Mouse (Mus musculus): ENCODE measurements at regions not wholly inside any gene's neighbourhood (a gene's known extent, or its start where the extent isn't known, plus 50 kb on each side); places are given as distances from the start of the nearest gene placed in this dataset.

DNA sequence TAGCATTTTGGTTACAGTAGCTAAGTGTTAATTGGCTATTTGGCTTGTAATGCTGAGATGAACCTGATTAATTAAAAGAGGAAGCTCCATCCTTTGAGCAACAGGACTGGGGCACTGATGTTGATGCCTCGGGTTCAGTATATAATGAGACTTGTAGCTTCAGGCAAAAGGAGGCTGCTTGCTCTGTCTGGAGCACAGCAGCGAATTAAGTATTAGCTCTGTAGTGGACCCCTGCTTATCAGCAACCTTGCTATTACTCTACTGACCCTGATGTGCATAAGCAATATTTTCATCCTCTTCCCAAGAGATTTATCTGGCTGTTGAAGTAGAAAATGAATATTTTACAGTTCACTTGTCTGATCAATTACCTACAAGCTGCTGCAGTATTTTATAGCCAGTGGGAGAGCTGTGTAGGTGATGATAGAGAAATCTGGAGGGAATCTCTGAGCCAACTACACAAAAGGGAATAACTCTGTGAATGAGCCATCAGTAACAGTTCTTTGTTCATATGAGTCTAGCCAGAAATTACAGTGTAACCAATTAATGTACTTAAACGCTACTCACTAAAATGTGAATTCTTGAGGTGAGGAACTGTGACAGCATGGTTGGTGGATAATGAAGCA, 846.2 kb downstream of the Ndufa4 start:
- DNase-seq (ENCODE audit: low read depth, low spot score) = no peak
- H3K27ac ChIP-seq (ENCODE audit: control insufficient read depth, low read depth, low read length) = no peak overlapping the region

More for the DNA sequence above, 846.2 kb downstream of the Ndufa4 start:
- Histone ChIP-seq H3K9ac (ENCODE audit: control insufficient read depth, low read depth, low read length, poor library complexity, severe bottlenecking) (no peak overlapping the region), H3K27me3 (ENCODE audit: control insufficient read depth in 1 of 2, insufficient read depth in 2 of 2, low read length in 2 of 2) (no peaks in the 10 kb centered on the region), H3K4me3 (ENCODE audit: control insufficient read depth in 1 of 2, insufficient read depth in 1 of 2, low read depth in 2 of 2, low read length in 2 of 2) (no peak overlapping the region), H3K9me3 (replicated peaks; ENCODE audit: insufficient read depth, low read length) (no peaks in the 10 kb centered on the region), H3K4me1 (ENCODE audit: control insufficient read depth in 1 of 2, insufficient read depth in 2 of 2, low read length in 2 of 2) (no peaks in the 10 kb centered on the region), H3K79me2 (ENCODE audit: control insufficient read depth, insufficient read depth, low read length, poor library complexity) (no peaks in the 10 kb centered on the region), H3K36me3 (ENCODE audit: control insufficient read depth in 1 of 2, insufficient read depth in 2 of 2, low read length in 2 of 2) (no peaks in the 10 kb centered on the region)
- TF ChIP-seq MXI1 (IDR thresholded peaks at IDR 0.05; ENCODE audit: low read depth, low read length) (no peak), HCFC1 (IDR thresholded peaks at IDR 0.05; ENCODE audit: low read depth, low read length) (no peak), ZC3H11A (IDR thresholded peaks at IDR 0.05; ENCODE audit: low read depth, low read length) (no peak), GABPA (IDR thresholded peaks at IDR 0.05; ENCODE audit: low read depth, low read length) (no peak)
